In the genomic region with DNA sequence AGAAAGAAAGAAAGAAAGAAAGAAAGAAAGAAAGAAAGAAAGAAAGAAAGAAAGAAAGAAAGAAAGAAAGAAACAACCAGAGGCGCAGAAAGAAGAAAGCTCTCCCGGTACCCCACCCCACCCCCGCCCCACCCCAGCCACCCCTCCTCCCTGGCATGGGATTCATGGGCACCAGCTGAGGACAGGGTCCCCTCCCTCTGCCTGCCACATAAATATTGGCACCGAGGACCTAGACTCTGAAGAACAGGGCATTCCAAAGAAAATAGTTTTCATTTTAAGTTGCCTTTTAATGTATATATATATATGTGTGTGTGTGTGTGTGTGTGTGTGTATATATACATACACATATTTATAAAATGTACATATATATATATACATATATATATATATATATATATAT, we compare ENCODE assay signal across 20 mouse cellular contexts. TPM values are rescaled to one million over a fixed set of nuclear protein-coding genes. Genes with fewer than 3 reads are reported as not detected.
A peak's percentile ranks its signal among the peaks of the same experiment; 100 is the strongest.
DNase-seq lines count a peak whose midpoint lies in the region; ATAC-seq lines count a peak whose summit lies in the region.
"Had no signal": no experiment of that assay in that cellular context is flagged by ENCODE, and none has a peak within 500 bp of the region (broad histone marks: within the 10 kb centered on the region; RNA-seq: fewer than 3 reads in every experiment).

No protein-coding gene starts in this region.

- H3K36me3 ChIP-seq in midbrain, embryonic 13.5 days = no peaks in the 10 kb centered on the region
- no peaks in the 10 kb centered on the region for H3K36me3 ChIP-seq in midbrain, embryonic 10.5 days
- H3K36me3 ChIP-seq in hindbrain, embryonic 15.5 days = no peaks in the 10 kb centered on the region
- H3K36me3 ChIP-seq: embryonic facial prominence, embryonic 12.5 days; intestine, embryonic 15.5 days; kidney, embryonic 15.5 days; limb, embryonic 15.5 days; midbrain, embryonic 12.5 days; neural tube, embryonic 12.5 days had no signal

- WGBS in midbrain, embryonic 13.5 days = 71% methylated on average over 4 of the region's 4 CpGs
- 97% methylated on average over 4 of the region's 4 CpGs for WGBS in midbrain, embryonic 10.5 days
- 41% methylated on average over 4 of the region's 4 CpGs for WGBS in hindbrain, embryonic 15.5 days

- no peak for ATAC-seq in cerebellum, adult (ENCODE audit: insufficient number of reproducible peaks, low FRiP score, low TSS enrichment)
- no peak for ATAC-seq in midbrain, embryonic 13.5 days
- ATAC-seq in hindbrain, embryonic 15.5 days (ENCODE audit: low FRiP score, low read depth) = no peak
- ATAC-seq: intestine, embryonic 15.5 days; liver, postnatal 0 days; Patski had no signal

- no peaks in the 10 kb centered on the region for H3K9me3 ChIP-seq in midbrain, embryonic 13.5 days
- H3K9me3 ChIP-seq in midbrain, embryonic 10.5 days (replicated peaks) = no peaks in the 10 kb centered on the region
- no peaks in the 10 kb centered on the region for H3K9me3 ChIP-seq in hindbrain, embryonic 15.5 days
- H3K9me3 ChIP-seq: embryonic facial prominence, embryonic 12.5 days; intestine, embryonic 15.5 days; kidney, embryonic 15.5 days; limb, embryonic 15.5 days; midbrain, embryonic 12.5 days; neural tube, embryonic 12.5 days had no signal

- no peak overlapping the region for H3K4me2 ChIP-seq in midbrain, embryonic 13.5 days (replicated peaks)
- H3K4me2 ChIP-seq in hindbrain, embryonic 15.5 days = peak overlapping the region; percentile 58
- H3K4me2 ChIP-seq: embryonic facial prominence, embryonic 12.5 days; intestine, embryonic 15.5 days; kidney, embryonic 15.5 days; limb, embryonic 15.5 days; midbrain, embryonic 12.5 days had no signal

- H3K27me3 ChIP-seq in midbrain, embryonic 13.5 days = no peaks in the 10 kb centered on the region
- H3K27me3 ChIP-seq in midbrain, embryonic 10.5 days (ENCODE audit: low read depth, poor library complexity, severe bottlenecking) = no peaks in the 10 kb centered on the region
- H3K27me3 ChIP-seq in hindbrain, embryonic 15.5 days = no peaks in the 10 kb centered on the region
- H3K27me3 ChIP-seq: embryonic facial prominence, embryonic 12.5 days; intestine, embryonic 15.5 days; kidney, embryonic 15.5 days; limb, embryonic 15.5 days; midbrain, embryonic 12.5 days; neural tube, embryonic 12.5 days; Patski had no signal

- no peak overlapping the region for H3K4me3 ChIP-seq in midbrain, embryonic 13.5 days (replicated peaks)
- H3K4me3 ChIP-seq in midbrain, embryonic 10.5 days = no peak overlapping the region
- H3K4me3 ChIP-seq in hindbrain, embryonic 15.5 days = peak overlapping the region; percentile 42
- H3K4me3 ChIP-seq: embryonic facial prominence, embryonic 12.5 days; heart, adult 2 months; intestine, embryonic 15.5 days; kidney, embryonic 15.5 days; limb, embryonic 15.5 days; midbrain, embryonic 12.5 days; neural tube, embryonic 12.5 days had no signal

- DNase-seq in cerebellum, postnatal 14 days = peak; percentile 58 to 61
- DNase-seq in midbrain, embryonic 10.5 days (ENCODE audit: low spot score) = no peak
- no peak for DNase-seq in right cerebral cortex, adult 2 months (ENCODE audit: low spot score in 2 of 2)
- DNase-seq in heart, adult 11 months = no peak
- DNase-seq: B cell, adult 2 months; heart, adult 2 months; liver, postnatal 0 days; spleen, adult 18-20 months had no signal

- H3K27ac ChIP-seq in midbrain, embryonic 13.5 days = peak overlapping the region; percentile 84
- no peak overlapping the region for H3K27ac ChIP-seq in midbrain, embryonic 10.5 days (replicated peaks)
- peak overlapping the region; percentile 97 for H3K27ac ChIP-seq in hindbrain, embryonic 15.5 days (replicated peaks)
- H3K27ac ChIP-seq: embryonic facial prominence, embryonic 12.5 days; gastrocnemius, adult 2 months; heart, adult 2 months; intestine, embryonic 15.5 days; kidney, embryonic 15.5 days; limb, embryonic 15.5 days; neural tube, embryonic 12.5 days; stomach, postnatal 0 days had no signal

- H3K9ac ChIP-seq in midbrain, embryonic 13.5 days (replicated peaks) = no peak overlapping the region
- H3K9ac ChIP-seq in hindbrain, embryonic 15.5 days = no peak overlapping the region
- H3K9ac ChIP-seq: embryonic facial prominence, embryonic 12.5 days; intestine, embryonic 15.5 days; kidney, embryonic 15.5 days; limb, embryonic 15.5 days; liver, postnatal 0 days; midbrain, embryonic 12.5 days; neural tube, embryonic 12.5 days had no signal

- H3K4me1 ChIP-seq in midbrain, embryonic 13.5 days (replicated peaks) = peaks cover 22% of the 10 kb centered on the region
- peaks cover 13% of the 10 kb centered on the region for H3K4me1 ChIP-seq in midbrain, embryonic 10.5 days
- peaks cover 48% of the 10 kb centered on the region for H3K4me1 ChIP-seq in hindbrain, embryonic 15.5 days (replicated peaks)
- H3K4me1 ChIP-seq: embryonic facial prominence, embryonic 12.5 days; intestine, embryonic 15.5 days; kidney, embryonic 15.5 days had no signal

RNA-seq across cellular contexts. Expression of gene Ngdn, which starts 37.8 kb away (rescaled TPM):
- 60.4 and 62.7 TPM in 2 replicates for polyA plus RNA-seq in midbrain, embryonic 13.5 days (2015; fragmentation: Nextera tagmentation; extraction: Ambion mirVana)
- 89.3 and 91.6 TPM in 2 replicates for polyA plus RNA-seq in midbrain, embryonic 10.5 days (2016; fragmentation: Nextera tagmentation; extraction: Ambion mirVana)
- polyA plus RNA-seq in hindbrain, embryonic 15.5 days (2015; fragmentation: Nextera tagmentation; extraction: Ambion mirVana) = 47.3 and 50.1 TPM in 2 replicates

RNA-seq across cellular contexts. Expression of gene Zfhx2, which starts 39.1 kb away (rescaled TPM):
- polyA plus RNA-seq in midbrain, embryonic 13.5 days (2015; fragmentation: Nextera tagmentation; extraction: Ambion mirVana) = 35.5 and 39.9 TPM in 2 replicates
- 7.6 and 12.5 TPM in 2 replicates for polyA plus RNA-seq in midbrain, embryonic 10.5 days (2016; fragmentation: Nextera tagmentation; extraction: Ambion mirVana)
- 24.0 and 24.9 TPM in 2 replicates for polyA plus RNA-seq in hindbrain, embryonic 15.5 days (2015; fragmentation: Nextera tagmentation; extraction: Ambion mirVana)

RNA-seq across cellular contexts. Expression of gene Thtpa, which starts 41.5 kb away (rescaled TPM):
- 32.1 and 35.0 TPM in 2 replicates for polyA plus RNA-seq in midbrain, embryonic 13.5 days (2015; fragmentation: Nextera tagmentation; extraction: Ambion mirVana)
- 28.1 and 30.8 TPM in 2 replicates for polyA plus RNA-seq in midbrain, embryonic 10.5 days (2016; fragmentation: Nextera tagmentation; extraction: Ambion mirVana)
- polyA plus RNA-seq in hindbrain, embryonic 15.5 days (2015; fragmentation: Nextera tagmentation; extraction: Ambion mirVana) = 29.4 and 32.6 TPM in 2 replicates

RNA-seq across cellular contexts. Expression of gene Ap1g2, which starts 53.3 kb away (rescaled TPM):
- 7.9 and 8.2 TPM in 2 replicates for polyA plus RNA-seq in midbrain, embryonic 13.5 days (2015; fragmentation: Nextera tagmentation; extraction: Ambion mirVana)
- polyA plus RNA-seq in midbrain, embryonic 10.5 days (2016; fragmentation: Nextera tagmentation; extraction: Ambion mirVana) = 12.7 and 15.0 TPM in 2 replicates
- 7.3 and 7.9 TPM in 2 replicates for polyA plus RNA-seq in hindbrain, embryonic 15.5 days (2015; fragmentation: Nextera tagmentation; extraction: Ambion mirVana)

RNA-seq across cellular contexts. Expression of gene Myh7, which starts 58.6 kb away (rescaled TPM):
- polyA plus RNA-seq in midbrain, embryonic 13.5 days (2015; fragmentation: Nextera tagmentation; extraction: Ambion mirVana) = 4.6 and 5.3 TPM in 2 replicates
- polyA plus RNA-seq in midbrain, embryonic 10.5 days (2016; fragmentation: Nextera tagmentation; extraction: Ambion mirVana) = 0.70 and 0.96 TPM in 2 replicates
- polyA plus RNA-seq in hindbrain, embryonic 15.5 days (2015; fragmentation: Nextera tagmentation; extraction: Ambion mirVana) = 6.4 and 9.0 TPM in 2 replicates

Comparison
In these comparisons a context has a peak if more than half of its experiments do, and no peak if none do; other contexts are left out.
1. DNase-seq: peak in cerebellum, postnatal 14 days (2 of 2); none in midbrain, embryonic 10.5 days (single experiment), right cerebral cortex, adult 2 months (0 of 2) and heart, adult 11 months (single experiment).